Mouse (Mus musculus) ES-E14 (cell line): ENCODE measurements around the gene Ccdc173.

Source experiments
- CHD2 ChIP-seq: IDR thresholded peaks from 2 replicates; pipeline ENCODE4 v1.6.1; 2014; ENCODE audit warnings: mild to moderate bottlenecking, low read depth, low read length, inconsistent platforms
- MAFK ChIP-seq: IDR thresholded peaks from 2 replicates; pipeline ENCODE4 v1.6.1; 2014; ENCODE audit warnings: mild to moderate bottlenecking, low read depth, low read length, inconsistent platforms; ENCODE audit not compliant: insufficient read depth
- ZC3H11A ChIP-seq: IDR thresholded peaks from 2 replicates; pipeline ENCODE4 v1.6.1; 2012; ENCODE audit warnings: low read depth, mild to moderate bottlenecking, inconsistent platforms, low read length, borderline replicate concordance
- ZNF384 ChIP-seq: IDR thresholded peaks from 2 replicates; pipeline ENCODE4 v1.6.1; 2012; ENCODE audit warnings: low read depth, low read length, inconsistent platforms

- TF ChIP-seq ZNF384 (no peak), ZC3H11A (no peak), CHD2 (no peak), MAFK (no peak)
Observed at GRCm38 (mm10) chr2:69810169-69810568, 20.8 kb upstream of the Ccdc173 start.
